Comparison of ENCODE assay signal across 18 mouse cellular contexts in the genomic region with DNA sequence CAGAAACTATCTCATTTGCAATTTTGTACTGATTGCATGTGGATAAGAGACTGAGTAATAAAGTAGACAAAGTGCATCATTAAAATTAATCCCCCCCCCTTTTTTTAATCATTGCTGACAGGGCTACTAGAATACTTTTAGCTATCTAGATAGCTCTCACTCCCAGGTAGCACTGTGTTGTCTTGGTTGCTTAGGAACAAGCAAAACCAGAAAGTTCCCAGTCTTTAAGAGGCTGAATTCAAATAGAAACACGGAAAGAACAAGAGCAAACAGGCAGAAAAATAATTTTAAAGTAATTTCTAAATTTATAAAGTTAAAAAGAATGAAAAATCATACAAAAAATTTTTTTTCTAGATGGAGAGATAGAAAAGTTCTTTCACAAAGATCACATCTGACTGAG.
DNase-seq lines count a peak whose midpoint lies in the region; ATAC-seq and TF ChIP-seq lines count a peak whose summit lies in the region.
"Had no signal": no experiment of that assay in that cellular context is flagged by ENCODE, and none has a peak within 500 bp of the region (broad histone marks: within the 10 kb centered on the region; RNA-seq: fewer than 3 reads in every experiment).

No protein-coding gene starts in this region.

- H3K27ac ChIP-seq in lung, postnatal 0 days (ENCODE audit: low read length), result no peak overlapping the region

- peak; percentile 54 for DNase-seq in lung, postnatal 0 days (ENCODE audit: low spot score)
- DNase-seq in lung, postnatal 25 days (ENCODE audit: low spot score), result no peak
- DNase-seq: adrenal gland, adult 2 months; adrenal gland, adult 8-10 months; adrenal gland, postnatal 10 days; adrenal gland, postnatal 14 days; adrenal gland, postnatal 25 days; adrenal gland, postnatal 36 days; B cell, adult 2 months; cerebellum, adult 11 months; cerebellum, adult 11-12 months; cerebellum, adult 18-20 months; cerebellum, adult 2 months had no signal

- no peak overlapping the region for H3K4me2 ChIP-seq in lung, postnatal 0 days (replicated peaks; ENCODE audit: low read depth, low read length)

- no peak for TF ChIP-seq EP300 in lung, postnatal 0 days (IDR thresholded peaks at IDR 0.05)

- H3K27me3 ChIP-seq in lung, postnatal 0 days (replicated peaks; ENCODE audit: insufficient read depth, low read length), result no peaks in the 10 kb centered on the region
- H3K27me3 ChIP-seq: CH12.LX had no signal

- TF ChIP-seq CTCF in lung, postnatal 0 days (IDR thresholded peaks at IDR 0.05), result no peak

- ATAC-seq in lung, postnatal 0 days, result peak; percentile 58; the same call in 1 of the 2 replicates
- ATAC-seq: activated CD4-positive, CD25-positive, alpha-beta regulatory T cell, adult 4 months; CD4-positive, CD25-positive, alpha-beta regulatory T cell, adult 4 months; Patski had no signal

- no peaks in the 10 kb centered on the region for H3K4me1 ChIP-seq in lung, postnatal 0 days (ENCODE audit: insufficient read depth, low read depth, low read length)

- no peak overlapping the region for H3K9ac ChIP-seq in lung, postnatal 0 days (replicated peaks; ENCODE audit: low read depth)

- no peaks in the 10 kb centered on the region for H3K36me3 ChIP-seq in lung, postnatal 0 days (ENCODE audit: insufficient read depth, low read length)
- H3K36me3 ChIP-seq: G1E had no signal

- 38% methylated on average over 1 of the region's 1 CpGs for WGBS in lung, postnatal 0 days

- H3K4me3 ChIP-seq in lung, postnatal 0 days (ENCODE audit: low read depth, low read length), result no peak overlapping the region

- no peaks in the 10 kb centered on the region for H3K9me3 ChIP-seq in lung, postnatal 0 days (ENCODE audit: low read length)
